Mouse (Mus musculus) cortical plate, adult 2 months (tissue): ENCODE data around the gene Zdhhc19.

Experiments used
- CTCF ChIP-seq: fragments of 200-500 bp; IDR thresholded peaks from 2 replicates; pipeline ENCODE4 v1.5.1; 2011; ENCODE audit warnings: mild to moderate bottlenecking, control low read depth, low read length; ENCODE audit not compliant: insufficient read depth; ENCODE audit errors: extremely low read depth
- POLR2A ChIP-seq: fragments of 200-500 bp; IDR thresholded peaks from 2 replicates; pipeline ENCODE4 v1.6.1; 2011; ENCODE audit warnings: mild to moderate bottlenecking, low read length, control low read depth; ENCODE audit not compliant: insufficient read depth; ENCODE audit errors: extremely low read depth

- no peak for TF ChIP-seq CTCF
- no peak for TF ChIP-seq POLR2A
Measured at GRCm38 (mm10) chr16:32550487-32550886, 54.4 kb downstream of the Zdhhc19 start.
